Mouse (Mus musculus) duodenum, adult 2 months (tissue): ENCODE results near the gene Allc. TPM values are rescaled to one million over a fixed set of nuclear protein-coding genes. Genes with fewer than 3 reads are reported as not detected.

Source experiments
- polyA plus RNA-seq: library from polyadenylated mRNA; depleted of rRNA; stranded (reverse); fragments of >200 nt; gene quantifications from 2 replicates; pipeline ENCODE4 v1.2.3, GENCODE M21; 2012; ENCODE audit warnings: low replicate concordance; rRNA removed

Allc gene
- not detected in 2 replicates for polyA plus RNA-seq

DNA sequence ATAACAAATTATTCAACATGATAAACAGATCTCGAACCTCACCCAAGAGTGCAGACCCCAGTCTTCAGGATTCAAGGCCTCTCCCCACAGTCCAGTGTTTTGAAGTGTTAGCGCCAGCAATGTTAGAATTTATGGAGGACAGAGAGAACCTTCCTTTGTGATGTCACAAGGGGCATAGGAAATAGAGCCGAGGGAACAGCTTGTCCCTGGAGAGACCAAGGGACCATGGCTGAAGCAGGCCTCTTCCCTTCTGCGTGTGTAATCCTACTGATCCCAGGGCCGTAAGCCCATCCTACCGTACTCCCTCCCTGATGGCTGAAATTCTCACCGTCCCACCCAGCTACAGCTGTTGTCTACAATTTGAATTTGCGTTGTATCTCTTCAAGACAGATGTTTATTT is at the start of gene Allc:
Gene Allc (minus strand): TSS at position 101 of the 400 bp plus-strand sequence.

DNA sequence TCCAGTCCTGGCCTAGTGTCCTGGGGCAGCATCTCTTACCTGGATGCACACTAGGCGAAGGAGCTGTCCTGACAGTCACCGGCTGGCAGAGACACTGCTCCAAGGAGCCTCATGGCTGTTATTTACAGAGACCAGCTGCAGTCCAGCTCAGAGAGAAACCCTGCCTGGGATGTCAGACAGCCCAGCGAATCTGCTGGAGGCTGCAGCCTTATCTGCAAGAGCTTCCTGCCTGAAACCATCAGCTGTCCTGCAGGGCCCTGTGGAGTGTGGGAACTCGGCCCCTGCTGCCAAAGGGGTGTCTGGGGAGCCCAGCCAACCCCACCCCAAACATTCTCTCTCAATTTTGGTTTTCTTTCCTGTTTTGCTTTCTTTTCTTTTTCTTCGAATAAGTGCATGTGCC is 40.9 kb upstream of the Allc start, which contains the start of gene Colec11:
Gene Colec11 (minus strand): TSS at position 183 of the 400 bp plus-strand sequence.

DNA sequence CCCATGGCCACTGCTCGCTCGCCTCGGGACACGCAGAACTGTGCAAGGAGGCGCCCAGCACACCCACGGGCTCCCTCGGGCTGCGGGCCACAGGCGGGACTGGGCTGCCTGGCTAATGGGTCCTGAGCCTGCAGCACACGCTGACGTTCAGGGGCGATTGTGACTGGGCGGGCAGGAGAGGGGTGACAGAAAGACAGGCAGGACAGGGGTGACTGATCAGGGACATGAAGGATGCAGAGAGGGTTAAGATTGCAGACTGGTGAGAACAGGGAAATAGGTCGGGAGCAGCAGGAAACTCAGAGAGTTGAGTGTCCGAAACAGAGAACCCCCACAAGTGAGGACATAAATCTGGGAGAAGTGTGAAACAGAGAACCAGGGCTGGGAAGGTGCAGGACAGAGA is 30.0 kb downstream of the Allc start, which contains the start of gene Dcdc2c:
Gene Dcdc2c (minus strand): TSS at position 101 of the 400 bp plus-strand sequence.

Other genes with a start within 250 kb of the Allc start
- not detected in 2 replicates for gene Dcdc2c, start 30.1 kb downstream of the Allc start, polyA plus RNA-seq
- gene Colec11, start 40.9 kb upstream of the Allc start, polyA plus RNA-seq: 0.17 and 0.37 TPM in 2 replicates
- gene Rps7, start 53.4 kb upstream of the Allc start, polyA plus RNA-seq: 67.7 and 104 TPM in 2 replicates
- gene Rnaseh1, start 67.1 kb upstream of the Allc start, polyA plus RNA-seq: 2.6 and 4.4 TPM in 2 replicates
- gene Adi1, start 92.7 kb upstream of the Allc start, polyA plus RNA-seq: 2.1 and 3.8 TPM in 2 replicates
- 7.9 and 12.7 TPM in 2 replicates for gene Trappc12, start 167.9 kb upstream of the Allc start, polyA plus RNA-seq
- gene Eipr1, start 169.3 kb upstream of the Allc start, polyA plus RNA-seq: 22.2 and 32.5 TPM in 2 replicates